Mouse (Mus musculus): ENCODE data around the gene Ldah. TPM values are rescaled to one million over a fixed set of nuclear protein-coding genes. Genes with fewer than 3 reads are reported as not detected.
"Not testable (repeated sequence)": the region's sequence is repeated elsewhere in the genome, so short reads cannot be mapped to it uniquely, and the experiment has no call there.

Gene Ldah
- 71.1 and 71.6 TPM in 2 replicates for polyA plus RNA-seq (2014; fragmentation: Nextera tagmentation; extraction: Ambion mirVana)

DNA sequence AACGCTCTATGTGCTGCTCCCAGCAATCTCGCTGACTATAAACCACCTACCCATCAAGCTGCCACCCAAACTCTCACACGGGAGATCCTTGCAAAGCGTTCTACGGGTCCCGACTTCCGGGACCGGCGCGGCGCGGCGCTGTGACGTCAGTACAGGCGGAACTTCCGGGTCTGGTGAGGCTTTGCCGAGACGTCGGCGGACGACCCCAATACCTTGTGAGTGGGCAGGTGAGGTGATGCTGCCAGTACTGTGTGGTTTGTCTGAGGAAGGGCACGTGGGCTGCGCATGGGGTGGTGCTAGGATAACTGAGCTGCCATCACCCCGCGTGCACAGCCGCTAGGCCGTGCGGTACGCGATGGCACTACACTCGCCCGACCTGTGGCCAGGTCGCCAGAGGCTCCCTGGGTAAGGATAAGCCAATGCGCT is at the start of gene Ldah:
Gene Ldah, plus strand, starts transcription at position 130 of the 426 bp plus-strand sequence.
- under 1% methylated on average over 34 of the region's 34 CpGs for WGBS
- Histone ChIP-seq H3K27me3 (ENCODE audit: control insufficient read depth, insufficient read depth, low read length) (no peaks in the 10 kb centered on the region), H3K9me3 (replicated peaks; ENCODE audit: control insufficient read depth, low read length) (no peaks in the 10 kb centered on the region), H3K4me1 (ENCODE audit: control insufficient read depth, insufficient read depth, low read length) (no peaks in the 10 kb centered on the region), H3K36me3 (replicated peaks; ENCODE audit: control insufficient read depth, insufficient read depth, low read depth, low read length) (no peaks in the 10 kb centered on the region), H3K9ac (replicated peaks; ENCODE audit: low read length) (peak within 1 kb of the TSS; percentile 82), H3K4me2 (ENCODE audit: low read depth, low read length) (peak within 1 kb of the TSS; percentile 65), H3K27ac (replicated peaks; ENCODE audit: low read depth, low read length) (no peak within 1 kb of the TSS), H3K4me3 (ENCODE audit: low read depth, low read length) (peak within 1 kb of the TSS; percentile 81)
- DNase-seq (ENCODE audit: low spot score) (peak; percentile 92), ATAC-seq (replicated peaks; ENCODE audit: insufficient number of reproducible peaks, low FRiP score, low TSS enrichment, low read depth) (peak; percentile 98)

DNA sequence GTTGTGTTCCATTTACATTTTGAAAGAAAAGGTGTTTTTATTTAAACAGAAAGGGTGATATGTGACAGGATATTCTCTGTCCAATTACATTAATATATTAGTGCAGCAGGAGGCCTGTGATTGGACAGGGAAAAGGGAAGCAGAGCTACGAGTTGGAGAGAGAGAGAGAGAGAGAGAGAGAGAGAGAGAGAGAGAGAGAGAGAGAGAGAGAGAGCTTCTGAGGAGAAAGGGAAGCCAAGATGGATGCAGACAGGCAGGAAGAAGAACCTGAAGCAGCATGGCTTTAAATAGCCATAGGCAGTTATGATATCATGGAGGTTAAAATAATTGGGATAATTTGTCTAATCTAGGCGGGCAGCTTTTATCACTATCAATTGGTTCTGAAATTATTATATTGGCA is 40.2 kb upstream of the Ldah start:
- H3K4me1 ChIP-seq (ENCODE audit: control insufficient read depth, insufficient read depth, low read length) = no peaks in the 10 kb centered on the region
- 78% methylated on average over 2 of the region's 2 CpGs for WGBS

DNA sequence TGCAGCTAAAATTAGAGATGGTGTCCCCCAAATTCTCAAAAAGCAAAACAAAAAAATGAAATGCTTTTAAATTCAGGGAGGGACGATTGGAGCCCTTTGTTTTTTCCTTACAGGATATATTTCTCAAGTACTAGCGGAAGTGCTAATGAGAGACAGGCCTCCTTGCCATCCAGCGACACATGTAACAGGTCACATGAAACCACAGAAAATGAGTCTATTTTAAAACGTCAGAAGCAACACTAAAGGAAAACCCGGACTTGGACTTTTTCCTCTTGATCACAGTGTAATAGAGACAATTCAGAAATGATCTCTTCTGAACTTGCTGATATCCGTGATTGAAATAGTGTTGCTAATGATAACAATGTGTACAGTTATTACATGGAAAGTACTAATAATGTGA is 27.0 kb upstream of the Ldah start:
- no peak overlapping the region for H3K9ac ChIP-seq (replicated peaks; ENCODE audit: low read length)
- H3K4me3 ChIP-seq (ENCODE audit: low read depth, low read length) = no peak overlapping the region
- no peaks in the 10 kb centered on the region for H3K36me3 ChIP-seq (replicated peaks; ENCODE audit: control insufficient read depth, insufficient read depth, low read depth, low read length)
- ATAC-seq (replicated peaks; ENCODE audit: insufficient number of reproducible peaks, low FRiP score, low TSS enrichment, low read depth) (no peak), DNase-seq (ENCODE audit: low spot score) (peak; percentile 64)
- no peak overlapping the region for H3K27ac ChIP-seq (replicated peaks; ENCODE audit: low read depth, low read length)
- H3K9me3 ChIP-seq (replicated peaks; ENCODE audit: control insufficient read depth, low read length) = no peaks in the 10 kb centered on the region
- no peaks in the 10 kb centered on the region for H3K4me1 ChIP-seq (ENCODE audit: control insufficient read depth, insufficient read depth, low read length)
- no peaks in the 10 kb centered on the region for H3K27me3 ChIP-seq (ENCODE audit: control insufficient read depth, insufficient read depth, low read length)
- no peak overlapping the region for H3K4me2 ChIP-seq (ENCODE audit: low read depth, low read length)
- WGBS = 33% methylated on average over 6 of the region's 6 CpGs

More for the DNA sequence above, 40.2 kb upstream of the Ldah start:
- no peak overlapping the region for H3K4me3 ChIP-seq (ENCODE audit: low read depth, low read length)
- H3K4me2 ChIP-seq (ENCODE audit: low read depth, low read length) = no peak overlapping the region
- ATAC-seq (replicated peaks; ENCODE audit: insufficient number of reproducible peaks, low FRiP score, low TSS enrichment, low read depth) = no peak
- H3K9ac ChIP-seq (replicated peaks; ENCODE audit: low read length) = no peak overlapping the region
- H3K27ac ChIP-seq (replicated peaks; ENCODE audit: low read depth, low read length) = no peak overlapping the region
- no peaks in the 10 kb centered on the region for H3K36me3 ChIP-seq (replicated peaks; ENCODE audit: control insufficient read depth, insufficient read depth, low read depth, low read length)
- no peaks in the 10 kb centered on the region for H3K27me3 ChIP-seq (ENCODE audit: control insufficient read depth, insufficient read depth, low read length)
- no peaks in the 10 kb centered on the region for H3K9me3 ChIP-seq (replicated peaks; ENCODE audit: control insufficient read depth, low read length)
- DNase-seq (ENCODE audit: low spot score) = no peak

- H3K9ac ChIP-seq (replicated peaks; ENCODE audit: low read length) = no peak overlapping the region
- no peak for ATAC-seq (replicated peaks; ENCODE audit: insufficient number of reproducible peaks, low FRiP score, low TSS enrichment, low read depth)
Observed at GRCm38 (mm10) chr12:8181744-8182143, 26.2 kb upstream of the Ldah start.

GRCm38 (mm10) chr12:8184518-8184917 is 23.4 kb upstream of the Ldah start:
- no peaks in the 10 kb centered on the region for H3K27me3 ChIP-seq (ENCODE audit: control insufficient read depth, insufficient read depth, low read length)
- H3K9me3 ChIP-seq (replicated peaks; ENCODE audit: control insufficient read depth, low read length) = no peaks in the 10 kb centered on the region
- H3K9ac ChIP-seq (replicated peaks; ENCODE audit: low read length) = no peak overlapping the region
- DNase-seq (ENCODE audit: low spot score) (no peak), ATAC-seq (replicated peaks; ENCODE audit: insufficient number of reproducible peaks, low FRiP score, low TSS enrichment, low read depth) (no peak)
- H3K27ac ChIP-seq (replicated peaks; ENCODE audit: low read depth, low read length) = no peak overlapping the region
- H3K4me1 ChIP-seq (ENCODE audit: control insufficient read depth, insufficient read depth, low read length) = no peaks in the 10 kb centered on the region
- H3K36me3 ChIP-seq (replicated peaks; ENCODE audit: control insufficient read depth, insufficient read depth, low read depth, low read length) = no peaks in the 10 kb centered on the region
- H3K4me2 ChIP-seq (ENCODE audit: low read depth, low read length) = no peak overlapping the region
- no peak overlapping the region for H3K4me3 ChIP-seq (ENCODE audit: low read depth, low read length)

More at GRCm38 (mm10) chr12:8181744-8182143, 26.2 kb upstream of the Ldah start:
- no peaks in the 10 kb centered on the region for H3K27me3 ChIP-seq (ENCODE audit: control insufficient read depth, insufficient read depth, low read length)
- H3K4me3 ChIP-seq (ENCODE audit: low read depth, low read length) = no peak overlapping the region
- no peaks in the 10 kb centered on the region for H3K4me1 ChIP-seq (ENCODE audit: control insufficient read depth, insufficient read depth, low read length)
- DNase-seq (ENCODE audit: low spot score) = no peak
- H3K36me3 ChIP-seq (replicated peaks; ENCODE audit: control insufficient read depth, insufficient read depth, low read depth, low read length) = no peaks in the 10 kb centered on the region
- H3K27ac ChIP-seq (replicated peaks; ENCODE audit: low read depth, low read length) = no peak overlapping the region
- no peaks in the 10 kb centered on the region for H3K9me3 ChIP-seq (replicated peaks; ENCODE audit: control insufficient read depth, low read length)
- no peak overlapping the region for H3K4me2 ChIP-seq (ENCODE audit: low read depth, low read length)

DNA sequence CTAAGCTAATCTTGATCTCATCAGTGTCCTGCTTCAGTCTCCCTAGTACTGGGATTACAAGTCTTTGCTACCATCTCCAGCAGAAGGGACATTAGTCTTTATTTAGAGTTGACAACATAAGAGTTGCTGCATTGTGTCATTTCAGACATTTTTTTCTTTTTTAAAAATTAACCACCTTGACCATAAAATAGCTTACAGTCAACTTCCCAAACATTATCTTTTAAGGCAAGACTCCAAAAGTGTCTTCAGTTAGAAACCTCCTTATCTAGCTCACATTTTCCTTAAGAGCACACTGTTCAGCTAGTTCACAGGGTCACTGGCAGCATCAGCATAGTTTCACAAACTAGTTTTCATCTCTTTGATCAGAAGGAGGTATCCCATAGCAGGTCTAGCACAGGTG is 19.7 kb upstream of the Ldah start:
- no peaks in the 10 kb centered on the region for H3K4me1 ChIP-seq (ENCODE audit: control insufficient read depth, insufficient read depth, low read length)

DNA sequence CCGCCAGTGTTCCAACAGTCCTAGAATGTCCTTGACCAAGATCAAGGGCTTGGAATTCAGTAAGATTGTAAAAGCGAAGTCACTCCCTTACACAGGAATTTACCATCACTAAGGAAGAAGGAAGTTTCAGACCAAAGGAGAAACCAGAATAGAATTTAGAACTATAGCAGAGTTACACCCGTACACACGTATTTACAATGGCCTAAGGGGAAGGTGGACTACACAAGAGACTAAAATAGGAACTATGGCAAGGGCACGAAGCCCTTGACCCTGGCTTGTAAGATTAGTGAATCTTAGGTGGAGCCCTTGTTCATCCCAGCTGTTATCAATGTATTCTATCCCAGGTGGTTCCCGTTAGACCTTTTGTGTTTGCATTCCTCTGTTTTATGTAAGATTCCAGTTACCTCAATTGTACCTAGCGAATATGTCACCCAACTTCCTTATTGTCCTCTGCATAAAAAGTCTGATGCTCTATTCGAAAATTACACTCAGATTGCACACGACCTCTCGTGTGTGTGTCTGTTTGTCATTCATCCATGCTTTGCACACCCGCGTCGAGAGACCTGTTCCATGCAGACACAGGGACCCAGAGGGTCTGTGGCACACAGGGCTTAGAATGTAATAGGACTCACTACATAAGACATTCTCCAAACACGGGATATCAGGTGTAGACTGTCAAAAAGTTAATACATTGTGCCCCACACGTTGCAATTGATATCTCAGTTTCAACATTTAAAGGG is 18.9 kb upstream of the Ldah start:
- not testable (repeated sequence) for H3K36me3 ChIP-seq (replicated peaks; ENCODE audit: control insufficient read depth, insufficient read depth, low read depth, low read length); DNase-seq (ENCODE audit: low spot score); H3K4me3 ChIP-seq (ENCODE audit: low read depth, low read length); ATAC-seq (replicated peaks; ENCODE audit: insufficient number of reproducible peaks, low FRiP score, low TSS enrichment, low read depth); H3K27me3 ChIP-seq (ENCODE audit: control insufficient read depth, insufficient read depth, low read length); H3K27ac ChIP-seq (replicated peaks; ENCODE audit: low read depth, low read length); H3K9me3 ChIP-seq (replicated peaks; ENCODE audit: control insufficient read depth, low read length); H3K4me2 ChIP-seq (ENCODE audit: low read depth, low read length); H3K9ac ChIP-seq (replicated peaks; ENCODE audit: low read length); H3K4me1 ChIP-seq (ENCODE audit: control insufficient read depth, insufficient read depth, low read length)
- 85% methylated on average over 15 of the region's 15 CpGs for WGBS

More for the DNA sequence above, 19.7 kb upstream of the Ldah start:
- H3K9me3 ChIP-seq (replicated peaks; ENCODE audit: control insufficient read depth, low read length) = no peaks in the 10 kb centered on the region
- H3K4me2 ChIP-seq (ENCODE audit: low read depth, low read length) = no peak overlapping the region
- DNase-seq (ENCODE audit: low spot score) (no peak), ATAC-seq (replicated peaks; ENCODE audit: insufficient number of reproducible peaks, low FRiP score, low TSS enrichment, low read depth) (no peak)
- H3K36me3 ChIP-seq (replicated peaks; ENCODE audit: control insufficient read depth, insufficient read depth, low read depth, low read length) = no peaks in the 10 kb centered on the region
- H3K4me3 ChIP-seq (ENCODE audit: low read depth, low read length) = no peak overlapping the region
- no peaks in the 10 kb centered on the region for H3K27me3 ChIP-seq (ENCODE audit: control insufficient read depth, insufficient read depth, low read length)
- no peak overlapping the region for H3K9ac ChIP-seq (replicated peaks; ENCODE audit: low read length)
- no peak overlapping the region for H3K27ac ChIP-seq (replicated peaks; ENCODE audit: low read depth, low read length)

GRCm38 (mm10) chr12:8189722-8190121 is 18.2 kb upstream of the Ldah start:
- WGBS = 72% methylated on average over 3 of the region's 3 CpGs
- ATAC-seq (replicated peaks; ENCODE audit: insufficient number of reproducible peaks, low FRiP score, low TSS enrichment, low read depth) (no peak), DNase-seq (ENCODE audit: low spot score) (no peak)
- Histone ChIP-seq H3K9ac (replicated peaks; ENCODE audit: low read length) (no peak overlapping the region), H3K27ac (replicated peaks; ENCODE audit: low read depth, low read length) (no peak overlapping the region), H3K36me3 (replicated peaks; ENCODE audit: control insufficient read depth, insufficient read depth, low read depth, low read length) (no peaks in the 10 kb centered on the region), H3K4me2 (ENCODE audit: low read depth, low read length) (no peak overlapping the region), H3K4me1 (ENCODE audit: control insufficient read depth, insufficient read depth, low read length) (no peaks in the 10 kb centered on the region), H3K27me3 (ENCODE audit: control insufficient read depth, insufficient read depth, low read length) (no peaks in the 10 kb centered on the region), H3K4me3 (ENCODE audit: low read depth, low read length) (no peak overlapping the region), H3K9me3 (replicated peaks; ENCODE audit: control insufficient read depth, low read length) (no peaks in the 10 kb centered on the region)
